Mouse (Mus musculus): ENCODE measurements around the gene Syt14.

The Syt14 gene

GRCm38 (mm10) chr1:192864440-192864839 is 171.1 kb downstream of the Syt14 start:
- DNase-seq (ENCODE audit: low read depth), result no peak

DNA sequence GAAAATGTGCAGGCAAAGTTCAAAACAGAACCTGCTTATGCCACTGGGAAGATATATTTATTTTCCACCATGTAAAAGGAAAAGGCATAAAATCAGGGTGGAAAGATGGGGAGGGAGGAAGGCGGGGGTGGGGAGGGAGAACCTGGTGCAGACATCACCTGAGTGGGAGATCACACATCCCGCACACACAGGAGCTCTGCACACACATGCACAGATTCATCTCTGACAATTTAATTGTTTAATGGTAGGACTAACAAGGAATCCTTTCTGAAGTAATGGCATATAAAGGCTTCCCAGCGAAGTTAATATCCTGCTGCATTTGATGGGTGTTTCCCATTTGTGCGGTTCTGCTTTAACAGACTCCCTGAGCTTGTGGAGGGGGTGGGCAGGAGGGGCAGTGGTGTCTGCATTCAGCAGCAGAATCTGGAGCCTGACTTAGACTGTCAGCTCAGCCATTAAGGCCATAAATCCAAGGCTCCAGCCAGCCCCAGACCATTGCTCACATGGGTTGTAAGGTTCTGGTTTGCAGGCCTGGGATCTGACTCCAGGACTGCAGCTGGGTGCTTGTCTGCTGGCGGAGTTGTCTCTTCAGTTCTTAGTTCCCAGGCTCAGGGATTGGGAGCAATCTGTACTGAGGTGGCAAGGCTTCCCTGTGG is 174.1 kb downstream of the Syt14 start:
- no peak for DNase-seq (ENCODE audit: low read depth)

- no peak for DNase-seq (ENCODE audit: low read depth)
Observed at GRCm38 (mm10) chr1:192860273-192860672, 175.3 kb downstream of the Syt14 start.

GRCm38 (mm10) chr1:192857582-192857981 is 178.0 kb downstream of the Syt14 start:
- no peak for DNase-seq (ENCODE audit: low read depth)

DNA sequence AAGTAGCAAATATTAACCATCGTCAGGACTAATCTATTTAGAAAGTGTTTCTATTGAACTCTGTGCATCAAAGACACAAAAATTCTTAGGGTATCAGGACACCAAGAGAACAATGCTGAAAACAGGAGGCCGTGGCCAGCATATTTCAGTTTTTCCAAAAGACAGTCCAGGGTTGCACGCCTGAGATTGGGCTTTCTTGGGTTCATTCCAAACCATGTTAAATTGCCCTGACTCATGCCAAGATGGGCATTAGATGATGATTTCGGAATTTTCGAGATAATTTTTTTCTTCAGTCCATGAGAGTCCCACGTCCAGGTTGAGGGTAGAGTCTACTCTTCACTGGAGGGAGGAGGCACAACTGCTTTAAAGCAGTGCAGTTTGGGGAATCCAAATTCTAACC is 178.6 kb downstream of the Syt14 start:
- no peak for DNase-seq (ENCODE audit: low read depth)

DNA sequence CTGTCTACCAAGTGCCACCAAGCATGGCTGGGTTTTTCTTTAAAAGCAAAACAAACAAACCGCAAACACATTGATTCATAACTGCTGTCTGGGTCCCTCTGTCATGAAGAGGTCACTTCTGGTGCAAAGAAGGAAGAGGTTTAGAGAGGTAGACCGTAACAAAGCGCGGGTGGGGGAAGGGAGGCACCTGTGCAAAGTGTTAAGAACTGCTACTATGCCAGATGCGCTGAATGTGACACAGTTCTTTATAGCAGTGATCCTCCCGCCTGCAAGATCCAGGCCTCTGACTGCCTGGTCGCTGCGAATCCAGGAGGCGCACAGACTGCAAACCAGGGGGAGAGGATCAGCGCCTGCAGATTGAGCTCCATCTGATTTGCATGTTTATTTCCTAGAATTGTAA is 179.2 kb downstream of the Syt14 start:
- DNase-seq (ENCODE audit: low read depth), result no peak

GRCm38 (mm10) chr1:192855474-192856230 is 179.9 kb downstream of the Syt14 start, which contains the start of gene Sertad4:
Sertad4 (minus strand) TSS chr1:192855756.
- DNase-seq (ENCODE audit: low read depth), result no peak

DNA sequence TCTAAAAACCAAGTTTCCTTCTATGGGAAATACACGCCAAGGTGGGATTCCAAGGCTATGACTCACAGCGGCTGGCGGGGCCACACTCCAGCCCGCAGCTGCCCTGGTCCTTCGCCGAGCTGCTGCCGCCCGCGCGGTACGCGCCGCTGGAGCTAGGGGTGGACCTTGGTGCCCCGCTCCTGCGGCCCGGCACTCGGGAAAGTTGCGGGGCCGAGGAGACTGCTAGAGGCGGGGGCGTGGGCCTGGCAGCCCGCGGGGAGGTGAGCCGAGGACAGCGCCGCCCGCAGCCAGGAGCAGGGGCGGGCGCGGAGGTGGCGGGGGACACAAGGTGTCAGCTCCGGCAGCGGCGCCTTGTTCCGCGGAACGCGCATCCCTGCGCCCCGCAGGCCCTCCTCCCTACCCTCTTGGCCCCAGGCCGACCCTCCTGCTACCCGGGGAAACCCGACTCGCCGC is 180.7 kb downstream of the Syt14 start:
- DNase-seq (ENCODE audit: low read depth), result no peak

GRCm38 (mm10) chr1:192853988-192854818 is 181.4 kb downstream of the Syt14 start:
- no peak for DNase-seq (ENCODE audit: low read depth)

DNA sequence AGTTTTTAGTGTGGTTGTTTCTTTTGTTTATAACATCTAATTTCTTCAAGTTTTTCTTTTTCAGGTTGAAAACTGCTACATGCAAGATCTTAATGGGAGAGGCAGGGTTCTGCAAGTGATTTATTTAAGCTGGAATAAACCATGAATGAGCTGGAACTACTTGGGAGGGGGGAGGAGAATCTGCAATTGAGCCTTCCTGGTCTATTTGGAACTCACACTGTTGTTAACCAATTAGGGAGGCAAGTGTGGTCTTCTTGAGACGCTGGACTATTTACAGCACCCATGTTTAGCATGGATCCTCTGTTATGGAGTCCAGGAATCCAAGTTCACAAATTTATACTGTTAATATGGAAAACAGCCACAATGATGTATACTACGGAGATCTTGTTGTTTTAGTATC is 182.1 kb downstream of the Syt14 start:
- DNase-seq (ENCODE audit: low read depth), result no peak

- no peak for DNase-seq (ENCODE audit: low read depth)
Observed at GRCm38 (mm10) chr1:192852047-192852446, 183.5 kb downstream of the Syt14 start.

GRCm38 (mm10) chr1:192851640-192852039 is 183.9 kb downstream of the Syt14 start:
- no peak for DNase-seq (ENCODE audit: low read depth)

- DNase-seq (ENCODE audit: low read depth), result no peak
Observed at GRCm38 (mm10) chr1:192851126-192851525, 184.4 kb downstream of the Syt14 start.

DNA sequence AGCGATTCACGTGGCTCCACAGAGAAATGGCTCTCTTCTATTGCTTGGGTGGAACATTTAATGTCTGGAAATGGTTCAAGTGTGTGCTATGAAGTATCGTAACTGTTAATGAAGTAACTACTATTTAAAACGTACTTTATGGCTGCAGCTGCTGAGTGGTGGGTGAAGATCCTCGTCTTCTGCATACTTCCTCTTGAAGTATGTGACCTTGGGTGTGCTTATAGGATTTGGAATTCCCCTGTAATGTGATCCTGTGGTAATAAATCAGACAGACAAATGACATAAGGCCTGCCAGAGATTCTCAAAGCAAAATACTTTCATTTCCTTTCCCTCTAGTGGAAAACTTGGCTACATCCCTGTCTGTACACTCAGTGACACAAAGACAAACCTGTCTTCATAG is 186.0 kb downstream of the Syt14 start:
- DNase-seq (ENCODE audit: low read depth), result no peak

DNA sequence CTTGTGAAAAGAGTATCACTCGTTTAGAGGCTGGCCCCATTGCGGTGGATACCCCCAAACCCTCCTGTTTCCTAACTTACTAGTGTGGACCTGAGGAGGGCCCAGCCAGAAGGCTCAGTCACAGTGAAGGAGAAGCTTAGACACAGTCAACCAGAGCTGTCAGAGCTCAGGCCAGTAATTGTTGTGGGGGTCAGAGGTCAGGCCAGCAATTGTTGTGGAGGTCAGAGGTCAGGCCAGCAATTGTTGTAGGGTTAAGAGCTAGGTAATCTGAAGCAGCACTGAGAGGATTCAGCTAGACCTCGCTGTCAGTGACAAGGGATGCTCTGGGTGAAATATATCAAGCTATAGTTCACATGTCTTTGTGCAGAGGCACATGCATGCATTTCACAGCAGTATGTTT is 188.3 kb downstream of the Syt14 start:
- DNase-seq (ENCODE audit: low read depth), result no peak

All from induced T-regulatory cell, adult 2 months (primary cell).